Comparison of ENCODE assay signal across 24 mouse cellular contexts in the genomic region with DNA sequence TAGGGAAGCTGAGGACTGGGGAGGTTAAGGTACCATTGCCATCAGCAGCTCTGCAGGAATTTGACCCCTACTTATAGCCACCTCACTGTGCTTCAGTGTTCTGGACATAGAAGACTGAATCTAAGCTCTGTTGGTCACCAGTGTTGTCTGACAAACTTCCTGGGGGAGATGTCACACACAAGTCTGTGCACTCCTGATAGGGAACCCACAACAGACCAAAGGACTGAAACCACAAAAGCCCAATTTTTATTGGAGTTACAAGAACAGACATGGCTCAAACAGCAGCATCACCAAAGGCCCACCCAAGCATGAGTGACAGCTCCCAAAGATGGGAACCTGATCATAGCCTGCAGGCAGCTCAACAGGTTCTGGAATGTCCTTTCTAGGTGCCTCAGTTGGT. TPM values are rescaled to one million over a fixed set of nuclear protein-coding genes. Genes with fewer than 3 reads are reported as not detected.
A peak's percentile ranks its signal among the peaks of the same experiment; 100 is the strongest.
DNase-seq lines count a peak whose midpoint lies in the region; ATAC-seq and TF ChIP-seq lines count a peak whose summit lies in the region.
"Had no signal": no experiment of that assay in that cellular context is flagged by ENCODE, and none has a peak within 500 bp of the region (broad histone marks: within the 10 kb centered on the region; RNA-seq: fewer than 3 reads in every experiment).

No protein-coding gene starts in this region.

- H3K4me1 ChIP-seq in limb, embryonic 15.5 days = peaks cover 30% of the 10 kb centered on the region
- peaks cover 27% of the 10 kb centered on the region for H3K4me1 ChIP-seq in limb, embryonic 10.5 days
- peaks cover 79% of the 10 kb centered on the region for H3K4me1 ChIP-seq in G1E (ENCODE audit: insufficient read depth, low read depth, low read length)

- no peak overlapping the region for H3K4me3 ChIP-seq in limb, embryonic 15.5 days
- no peak overlapping the region for H3K4me3 ChIP-seq in limb, embryonic 10.5 days
- H3K4me3 ChIP-seq in G1E (ENCODE audit: low read depth, low read length) = no peak overlapping the region; the same call in 1 of the 2 replicates
- H3K4me3 ChIP-seq: forebrain, embryonic 10.5 days; forebrain, embryonic 13.5 days; heart, adult 2 months; heart, embryonic 10.5 days; hindbrain, embryonic 12.5 days; hindbrain, embryonic 15.5 days had no signal

- peaks cover 20% of the 10 kb centered on the region for H3K27me3 ChIP-seq in limb, embryonic 15.5 days
- peaks cover 28% of the 10 kb centered on the region for H3K27me3 ChIP-seq in limb, embryonic 10.5 days (ENCODE audit: low read depth, poor library complexity, severe bottlenecking)
- H3K27me3 ChIP-seq in G1E (ENCODE audit: insufficient read depth, low read length) = no peaks in the 10 kb centered on the region

- no peak overlapping the region for H3K9ac ChIP-seq in limb, embryonic 15.5 days
- H3K9ac ChIP-seq: forebrain, embryonic 13.5 days; hindbrain, embryonic 12.5 days; hindbrain, embryonic 15.5 days had no signal

- no peak for DNase-seq in limb, embryonic 10.5 days (ENCODE audit: low spot score)
- DNase-seq in 416B (ENCODE audit: low read depth) (peak; percentile 65), G1E (ENCODE audit: low spot score) (no peak)
- no peak for DNase-seq in left cerebral cortex, adult 18-20 months (ENCODE audit: low spot score in 2 of 2)
- DNase-seq: adrenal gland, adult 8-10 months; adrenal gland, postnatal 25 days; cerebellum, adult 11-12 months; cerebellum, adult 8-10 months; cerebellum, postnatal 10 days; cerebellum, postnatal 36 days; gastrocnemius, postnatal 25 days; heart, adult 2 months had no signal

- TF ChIP-seq CTCF in G1E (IDR thresholded peaks at IDR 0.05; ENCODE audit: low read depth, low read length) = no peak

- H3K36me3 ChIP-seq in limb, embryonic 15.5 days = peaks cover 42% of the 10 kb centered on the region
- peaks cover 46% of the 10 kb centered on the region for H3K36me3 ChIP-seq in limb, embryonic 10.5 days
- H3K36me3 ChIP-seq in G1E (replicated peaks) = peaks cover 65% of the 10 kb centered on the region

- ATAC-seq in limb, embryonic 15.5 days (ENCODE audit: insufficient number of reproducible peaks, low FRiP score, low TSS enrichment, low read depth) = no peak
- ATAC-seq in G1E (ENCODE audit: extremely low read depth, insufficient number of reproducible peaks, low FRiP score, poor library complexity, severe bottlenecking) = peak; percentile 29; the same call in 1 of the 2 replicates
- peak; percentile 20; the same call in 1 of the 2 replicates for ATAC-seq in common myeloid progenitor, adult 5-6 weeks (replicated peaks; ENCODE audit: low read depth, poor library complexity, severe bottlenecking)
- ATAC-seq in megakaryocyte progenitor cell, adult 5-6 weeks (replicated peaks; ENCODE audit: poor library complexity) = no peak
- ATAC-seq: activated CD4-positive, CD25-positive, alpha-beta regulatory T cell, adult 4 months; CD4-positive, CD25-positive, alpha-beta regulatory T cell, adult 4 months; forebrain, embryonic 13.5 days; forebrain, embryonic 16.5 days had no signal

- no peak overlapping the region for H3K4me2 ChIP-seq in limb, embryonic 15.5 days
- H3K4me2 ChIP-seq: forebrain, embryonic 13.5 days; hindbrain, embryonic 12.5 days; hindbrain, embryonic 15.5 days had no signal

- H3K27ac ChIP-seq in limb, embryonic 15.5 days = 0 out of 2 replicates have a peak overlapping the region, but pooled peaks have one; percentile 38
- H3K27ac ChIP-seq in limb, embryonic 10.5 days = no peak overlapping the region
- H3K27ac ChIP-seq: forebrain, embryonic 10.5 days; forebrain, embryonic 13.5 days; heart, adult 2 months; heart, embryonic 10.5 days; hindbrain, embryonic 12.5 days; hindbrain, embryonic 15.5 days had no signal

- no peaks in the 10 kb centered on the region for H3K9me3 ChIP-seq in limb, embryonic 15.5 days
- no peaks in the 10 kb centered on the region for H3K9me3 ChIP-seq in limb, embryonic 10.5 days (replicated peaks)
- peaks cover 15% of the 10 kb centered on the region for H3K9me3 ChIP-seq in G1E (replicated peaks)
- H3K9me3 ChIP-seq: forebrain, embryonic 10.5 days; forebrain, embryonic 13.5 days; heart, embryonic 10.5 days; hindbrain, embryonic 12.5 days; hindbrain, embryonic 15.5 days had no signal

RNA-seq across cellular contexts. Expression of a gene that starts 1.9 kb away (rescaled TPM):
- polyA plus RNA-seq in limb, embryonic 15.5 days (2015; fragmentation: Nextera tagmentation; extraction: Ambion mirVana) = 32.3 and 34.4 TPM in 2 replicates
- 27.5 and 34.4 TPM in 2 replicates for polyA plus RNA-seq in limb, embryonic 10.5 days (2016; fragmentation: Nextera tagmentation; extraction: Ambion mirVana)
- 29.4 and 32.1 TPM in 2 replicates for total RNA-seq in G1E (2014; fragmentation: Nextera tagmentation)
- total RNA-seq in G1E (2017) = 18.2 and 22.1 TPM in 2 replicates
- polyA plus RNA-seq in G1E (2012) = 103 and 113 TPM in 2 replicates
- total RNA-seq in common myeloid progenitor, adult 5-6 weeks (2017) = 1.3 TPM in 1 of 2 replicates, not detected in the other
- 10 to 100 TPM; 83.7 to 92.5 TPM for total RNA-seq in left cerebral cortex, adult 18-20 months (2021)
- total RNA-seq in megakaryocyte progenitor cell, adult 5-6 weeks (2015) = 0.22 and 0.46 TPM in 2 replicates
- total RNA-seq in megakaryocyte progenitor cell, adult 5-6 weeks (2017) = 0.58 TPM in 1 of 2 replicates, not detected in the other

RNA-seq across cellular contexts. Expression of a gene that starts 9.1 kb away (rescaled TPM):
- polyA plus RNA-seq in limb, embryonic 15.5 days (2015; fragmentation: Nextera tagmentation; extraction: Ambion mirVana) = 7.1 and 8.6 TPM in 2 replicates
- 0.34 and 0.51 TPM in 2 replicates for polyA plus RNA-seq in limb, embryonic 10.5 days (2016; fragmentation: Nextera tagmentation; extraction: Ambion mirVana)
- not detected in 2 replicates for total RNA-seq in G1E (2014; fragmentation: Nextera tagmentation)
- 0.55 TPM in 1 of 2 replicates, not detected in the other for total RNA-seq in G1E (2017)
- polyA plus RNA-seq in G1E (2012) = 0.37 and 0.47 TPM in 2 replicates
- not detected in 2 replicates for total RNA-seq in common myeloid progenitor, adult 5-6 weeks (2017)
- 10 to 100 TPM; 78.2 to 86.3 TPM for total RNA-seq in left cerebral cortex, adult 18-20 months (2021)
- not detected in 2 replicates for total RNA-seq in megakaryocyte progenitor cell, adult 5-6 weeks (2015)
- not detected in 2 replicates for total RNA-seq in megakaryocyte progenitor cell, adult 5-6 weeks (2017)
- total RNA-seq: gastrocnemius, postnatal 25 days; hematopoietic stem cell, adult 5-6 weeks had no signal
- polyA plus RNA-seq: activated CD4-positive, CD25-positive, alpha-beta regulatory T cell, adult 4 months; CD4-positive, CD25-positive, alpha-beta regulatory T cell, adult 4 months; forebrain, embryonic 13.5 days had no signal

RNA-seq across cellular contexts. Expression of a gene that starts 31.7 kb away (rescaled TPM):
- 23.1 and 26.1 TPM in 2 replicates for polyA plus RNA-seq in limb, embryonic 15.5 days (2015; fragmentation: Nextera tagmentation; extraction: Ambion mirVana)
- polyA plus RNA-seq in limb, embryonic 10.5 days (2016; fragmentation: Nextera tagmentation; extraction: Ambion mirVana) = 29.0 and 31.6 TPM in 2 replicates
- total RNA-seq in G1E (2014; fragmentation: Nextera tagmentation) (9.7 and 10.9 TPM in 2 replicates), G1E (2017) (19.4 and 21.1 TPM in 2 replicates)
- polyA plus RNA-seq in G1E (2012) = 37.2 and 42.8 TPM in 2 replicates
- total RNA-seq in common myeloid progenitor, adult 5-6 weeks (2017) = 17.7 and 24.4 TPM in 2 replicates
- total RNA-seq in left cerebral cortex, adult 18-20 months (2021) = 10 to 100 TPM; 22.9 to 23.3 TPM
- 8.5 and 10.2 TPM in 2 replicates for total RNA-seq in megakaryocyte progenitor cell, adult 5-6 weeks (2015)
- 22.2 and 33.8 TPM in 2 replicates for total RNA-seq in megakaryocyte progenitor cell, adult 5-6 weeks (2017)

RNA-seq across cellular contexts. Expression of a gene that starts 32.0 kb away (rescaled TPM):
- 655 and 680 TPM in 2 replicates for polyA plus RNA-seq in limb, embryonic 15.5 days (2015; fragmentation: Nextera tagmentation; extraction: Ambion mirVana)
- 893 and 996 TPM in 2 replicates for polyA plus RNA-seq in limb, embryonic 10.5 days (2016; fragmentation: Nextera tagmentation; extraction: Ambion mirVana)
- total RNA-seq in G1E (2014; fragmentation: Nextera tagmentation) = 454 and 476 TPM in 2 replicates
- total RNA-seq in G1E (2017) = 527 and 560 TPM in 2 replicates
- polyA plus RNA-seq in G1E (2012) = 1,012 and 1,154 TPM in 2 replicates
- total RNA-seq in common myeloid progenitor, adult 5-6 weeks (2017) = 525 and 659 TPM in 2 replicates
- 100 to 1,000 TPM; 265 to 298 TPM for total RNA-seq in left cerebral cortex, adult 18-20 months (2021)
- 183 and 217 TPM in 2 replicates for total RNA-seq in megakaryocyte progenitor cell, adult 5-6 weeks (2015)
- total RNA-seq in megakaryocyte progenitor cell, adult 5-6 weeks (2017) = 513 and 628 TPM in 2 replicates

Comparison
In these comparisons a context has a peak if more than half of its experiments do, and no peak if none do; other contexts are left out.
1. ATAC-seq: peak in G1E (single experiment) and common myeloid progenitor, adult 5-6 weeks (single experiment); none in limb, embryonic 15.5 days (single experiment) and megakaryocyte progenitor cell, adult 5-6 weeks (single experiment).
2. RNA of a gene that starts 9.1 kb away (total RNA-seq): 78.2 to 86.3 TPM in left cerebral cortex, adult 18-20 months; 0.55 TPM in G1E, not detected in common myeloid progenitor, adult 5-6 weeks and not detected in megakaryocyte progenitor cell, adult 5-6 weeks; every median in the first group is over 10 times any median in the second.